Comparison of ENCODE assay signal across 14 mouse cellular contexts in genomic region chr5:30968416-30968815, GRCm38 (mm10). TPM values are rescaled to one million over a fixed set of nuclear protein-coding genes. Genes with fewer than 3 reads are reported as not detected.
DNase-seq lines count a peak whose midpoint lies in the region; ATAC-seq lines count a peak whose summit lies in the region.
"Had no signal": no experiment of that assay in that cellular context is flagged by ENCODE, and none has a peak within 500 bp of the region (broad histone marks: within the 10 kb centered on the region; RNA-seq: fewer than 3 reads in every experiment).

Gene Tcf23, plus strand, starts transcription at chr5:30968662.

- H3K36me3 ChIP-seq in heart, embryonic 10.5 days, result no peaks in the 10 kb centered on the region
- H3K36me3 ChIP-seq: hindbrain, embryonic 15.5 days; lung, embryonic 15.5 days had no signal

- intact Hi-C loops in heart, postnatal 25 days (cut with DNase I), result no loop called here

- DNase-seq in heart, adult 11 months, result peak; percentile 98
- DNase-seq in heart, embryonic 10.5 days (ENCODE audit: low spot score), result no peak
- peak; percentile 58 for DNase-seq in heart, postnatal 25 days (ENCODE audit: low spot score)
- DNase-seq in ovary, adult 18-20 months (ENCODE audit: low spot score), result peak; percentile 77
- DNase-seq in c-Kit-positive CD71-positive TER-119-positive erythroid progenitor cells, embryonic 14.5 days (ENCODE audit: low spot score), result no peak
- DNase-seq in cerebellum, adult 9-10 months, result no peak

- no peak within 1 kb of the TSS for H3K27ac ChIP-seq in heart, embryonic 10.5 days
- H3K27ac ChIP-seq: forebrain, embryonic 13.5 days; hindbrain, embryonic 15.5 days; lung, embryonic 15.5 days had no signal

- H3K9me3 ChIP-seq in heart, embryonic 10.5 days, result no peaks in the 10 kb centered on the region
- H3K9me3 ChIP-seq: forebrain, embryonic 13.5 days; hindbrain, embryonic 15.5 days; lung, embryonic 15.5 days had no signal

- 62% methylated on average over 8 of the region's 8 CpGs for whole genome bisulfite sequencing in heart, embryonic 10.5 days

- H3K27me3 ChIP-seq in heart, embryonic 10.5 days (ENCODE audit: insufficient read depth, poor library complexity, severe bottlenecking), result peaks cover 42% of the 10 kb centered on the region; the same call in 1 of the 2 replicates
- H3K27me3 ChIP-seq: hindbrain, embryonic 15.5 days; lung, embryonic 15.5 days had no signal

- no peaks in the 10 kb centered on the region for H3K4me1 ChIP-seq in heart, embryonic 10.5 days
- H3K4me1 ChIP-seq: forebrain, embryonic 13.5 days; hindbrain, embryonic 15.5 days; lung, embryonic 15.5 days had no signal

- H3K4me3 ChIP-seq in heart, embryonic 10.5 days, result no peak within 1 kb of the TSS
- H3K4me3 ChIP-seq: forebrain, embryonic 13.5 days; hindbrain, embryonic 15.5 days; lung, embryonic 15.5 days had no signal

- 0 out of 2 replicates have a peak, but pooled peaks have one; percentile 38 for ATAC-seq in erythroblast, adult 5-6 weeks (replicated peaks; ENCODE audit: low FRiP score, poor library complexity, severe bottlenecking)
- no peak for ATAC-seq in megakaryocyte-erythroid progenitor cell, adult 5-6 weeks (replicated peaks; ENCODE audit: low FRiP score, low TSS enrichment, poor library complexity, severe bottlenecking)
- ATAC-seq: forebrain, embryonic 13.5 days; Patski had no signal

RNA-seq across cellular contexts. Expression of gene Tcf23, which starts in this region (rescaled TPM):
- polyA plus RNA-seq in heart, embryonic 10.5 days (2016; fragmentation: Nextera tagmentation; extraction: Ambion mirVana), result 0.11 and 0.17 TPM in 2 replicates
- total RNA-seq in erythroblast, adult 5-6 weeks (2015; ENCODE audit: low replicate concordance), result not detected in 2 replicates
- not detected in 2 replicates for total RNA-seq in erythroblast, adult 5-6 weeks (2017; ENCODE audit: low replicate concordance)
- total RNA-seq in heart, postnatal 25 days (2021), result under 1 TPM; 0.45 to 0.75 TPM
- total RNA-seq in megakaryocyte-erythroid progenitor cell, adult 5-6 weeks (2014; fragmentation: Nextera tagmentation), result not detected in 2 replicates
- total RNA-seq in megakaryocyte-erythroid progenitor cell, adult 5-6 weeks (2017), result not detected in 2 replicates
- polyA plus RNA-seq: brain, embryonic 14.5 days; forebrain, embryonic 13.5 days; hindbrain, embryonic 15.5 days; neural tube, embryonic 11.5 days; Patski had no signal

Comparison
In these comparisons a context has a peak if more than half of its experiments do, and no peak if none do; other contexts are left out.
1. DNase-seq: peak in heart, adult 11 months (single experiment) and ovary, adult 18-20 months (single experiment); none in heart, embryonic 10.5 days (single experiment), c-Kit-positive CD71-positive TER-119-positive erythroid progenitor cells, embryonic 14.5 days (single experiment) and cerebellum, adult 9-10 months (single experiment).
2. Peak in ATAC-seq in erythroblast, adult 5-6 weeks; RNA of the gene not detected or under 1 TPM.
3. Peak in DNase-seq in heart, postnatal 25 days; RNA of the gene not detected or under 1 TPM.